Mouse (Mus musculus) spleen, adult 18-20 months (tissue): ENCODE data around the gene Rsrp1.
A peak's percentile ranks its signal among the peaks of the same experiment; 100 is the strongest.

Experiments used
- DNase-seq, 2 experiments: peaks; one replicate each; pipeline ENCODE4 v3.0.0; 2022; ENCODE audit warnings: mixed read lengths in 2 of 2

The Rsrp1 gene

GRCm38 (mm10) chr4:134967887-134968604, 44.7 kb downstream of the Rsrp1 start:
- DNase-seq, result no peak

- DNase-seq, result no peak
Observed at GRCm38 (mm10) chr4:134968605-134968976, 45.2 kb downstream of the Rsrp1 start.

- peak in 1 of 2 experiments; percentile 17 for DNase-seq
Observed at GRCm38 (mm10) chr4:134975261-134975928, 52.0 kb downstream of the Rsrp1 start.

GRCm38 (mm10) chr4:134975929-134976308, 52.5 kb downstream of the Rsrp1 start:
- DNase-seq, result no peak
